Mouse (Mus musculus): ENCODE results near the gene Slc19a2.

- no peak for TF ChIP-seq ZC3H11A (IDR thresholded peaks at IDR 0.05; ENCODE audit: borderline replicate concordance, low read depth, low read length)
- no peak for TF ChIP-seq HCFC1 (IDR thresholded peaks at IDR 0.05; ENCODE audit: borderline replicate concordance, insufficient read depth, low read length)
- no peak for TF ChIP-seq MAFK (IDR thresholded peaks at IDR 0.05; ENCODE audit: insufficient read depth, low read depth, low read length)
These were observed 45.2 kb downstream of the Slc19a2 start for GRCm38 (mm10) chr1:164294071-164294470.

Data from ES-E14 (cell line).